8 mouse cellular contexts compared by ENCODE assay signal in genomic region chr9:57260940-57261339, GRCm38 (mm10). TPM values are rescaled to one million over a fixed set of nuclear protein-coding genes. Genes with fewer than 3 reads are reported as not detected.
DNase-seq lines count a peak whose midpoint lies in the region; ATAC-seq and TF ChIP-seq lines count a peak whose summit lies in the region.

No protein-coding gene starts in this region.

- ATAC-seq in limb, embryonic 14.5 days (ENCODE audit: low FRiP score, low read depth) = no peak

- TF ChIP-seq POLR2A in limb, embryonic 14.5 days (IDR thresholded peaks at IDR 0.05; ENCODE audit: borderline replicate concordance, extremely low read depth, insufficient read depth, insufficient read length) = no peak
- no peak for TF ChIP-seq POLR2A in small intestine, adult 2 months (IDR thresholded peaks at IDR 0.05; ENCODE audit: low read depth, low read length)

- peaks cover 49% of the 10 kb centered on the region for H3K4me1 ChIP-seq in erythroblast, embryonic 14.5 days (ENCODE audit: control insufficient read depth)
- H3K4me1 ChIP-seq in limb, embryonic 14.5 days (ENCODE audit: control insufficient read depth, insufficient read depth, low read length) = peaks cover 13% of the 10 kb centered on the region
- peaks cover 11% of the 10 kb centered on the region for H3K4me1 ChIP-seq in small intestine, adult 2 months (ENCODE audit: control insufficient read depth, insufficient read depth, insufficient read length, low read length)

- peaks cover 8% of the 10 kb centered on the region for H3K27me3 ChIP-seq in erythroblast, embryonic 14.5 days (ENCODE audit: control insufficient read depth)
- no peaks in the 10 kb centered on the region for H3K27me3 ChIP-seq in limb, embryonic 14.5 days (ENCODE audit: control insufficient read depth, insufficient read depth, low read length)
- H3K27me3 ChIP-seq in small intestine, adult 2 months (ENCODE audit: control insufficient read depth, insufficient read depth, low read length) = no peaks in the 10 kb centered on the region

- peak overlapping the region; percentile 85 for H3K4me2 ChIP-seq in limb, embryonic 14.5 days (replicated peaks; ENCODE audit: low read depth, low read length, severe bottlenecking)

- peak overlapping the region; percentile 83 for H3K9ac ChIP-seq in limb, embryonic 14.5 days (ENCODE audit: low read depth, low read length, severe bottlenecking)

- H3K36me3 ChIP-seq in erythroblast, embryonic 14.5 days (ENCODE audit: control insufficient read depth) = peaks cover 43% of the 10 kb centered on the region
- H3K36me3 ChIP-seq in limb, embryonic 14.5 days (ENCODE audit: control insufficient read depth, insufficient read depth, low read length) = peaks cover 29% of the 10 kb centered on the region
- peaks cover 26% of the 10 kb centered on the region for H3K36me3 ChIP-seq in small intestine, adult 2 months (ENCODE audit: control insufficient read depth, insufficient read depth, low read length)

- WGBS in limb, embryonic 14.5 days = 15% methylated on average over 12 of the region's 12 CpGs
- WGBS in small intestine, adult 2 months = 8% methylated on average over 12 of the region's 12 CpGs

- H3K4me3 ChIP-seq in gastrocnemius, adult 2 months = peak overlapping the region; percentile 95
- peak overlapping the region; percentile 90 for H3K4me3 ChIP-seq in erythroblast, embryonic 14.5 days (replicated peaks)
- peak overlapping the region; percentile 58 for H3K4me3 ChIP-seq in limb, embryonic 14.5 days (replicated peaks; ENCODE audit: low read length)
- peak overlapping the region; percentile 98 for H3K4me3 ChIP-seq in small intestine, adult 2 months (ENCODE audit: low read depth, low read length)

- peak overlapping the region; percentile 88 for H3K27ac ChIP-seq in gastrocnemius, adult 2 months
- H3K27ac ChIP-seq in limb, embryonic 14.5 days (replicated peaks; ENCODE audit: low read depth, low read length) = no peak overlapping the region
- H3K27ac ChIP-seq in small intestine, adult 2 months (ENCODE audit: insufficient read depth, low read depth, low read length) = peak overlapping the region; percentile 42

- no peak for TF ChIP-seq CTCF in gastrocnemius, adult 2 months (IDR thresholded peaks at IDR 0.05)
- no peak for TF ChIP-seq CTCF in small intestine, adult 2 months (IDR thresholded peaks at IDR 0.05; ENCODE audit: extremely low read depth, insufficient read length, insufficient replicate concordance, low read depth, low read length)

- DNase-seq in gastrocnemius, adult 2 months = no peak
- no peak for DNase-seq in gastrocnemius, adult 8-10 months (ENCODE audit: low spot score in 2 of 2)
- peak; percentile 51 for DNase-seq in 416B (ENCODE audit: low read depth)
- no peak for DNase-seq in limb, embryonic 14.5 days (ENCODE audit: low spot score)
- no peak for DNase-seq in yolk sac, embryonic 10.5 days (ENCODE audit: low spot score)
- DNase-seq in left cerebral cortex, adult 18-20 months (ENCODE audit: low spot score in 2 of 2) = no peak

- intact Hi-C loops in gastrocnemius, adult 2 months (cut with DNase I) = loop anchor here (1.0 kb wide), 1 partner anchor 172 kb away; no protein-coding TSS in a partner anchor

- H3K9me3 ChIP-seq in erythroblast, embryonic 14.5 days (ENCODE audit: control insufficient read depth, low read length) = no peaks in the 10 kb centered on the region
- no peaks in the 10 kb centered on the region for H3K9me3 ChIP-seq in limb, embryonic 14.5 days (ENCODE audit: control insufficient read depth, low read length)

RNA-seq across cellular contexts. Expression of gene 1700017B05Rik, which starts 1.5 kb away (rescaled TPM):
- total RNA-seq in gastrocnemius, adult 2 months (2021) = 1 to 10 TPM; 3.8 to 5.3 TPM
- total RNA-seq in gastrocnemius, adult 8-10 months (2022) = 1 to 10 TPM; 1.8 to 3.3 (median 2.5) TPM
- 15.8 and 16.8 TPM in 2 replicates for polyA plus RNA-seq in erythroblast, embryonic 14.5 days (2012)
- 11.1 and 12.5 TPM in 2 replicates for polyA plus RNA-seq in limb, embryonic 14.5 days (2012; rRNA removed)
- polyA plus RNA-seq in limb, embryonic 14.5 days (2014; fragmentation: Nextera tagmentation; extraction: Ambion mirVana) = 18.0 and 18.8 TPM in 2 replicates
- polyA plus RNA-seq in small intestine, adult 2 months (2012; rRNA removed) = 14.1 and 28.7 TPM in 2 replicates
- 10 to 100 TPM; 14.1 to 18.9 TPM for total RNA-seq in left cerebral cortex, adult 18-20 months (2021)

RNA-seq across cellular contexts. Expression of gene Trcg1, which starts 24.6 kb away (rescaled TPM):
- not detected for total RNA-seq in gastrocnemius, adult 2 months (2021)
- total RNA-seq in gastrocnemius, adult 8-10 months (2022) = not detected
- polyA plus RNA-seq in erythroblast, embryonic 14.5 days (2012) = not detected in 2 replicates
- polyA plus RNA-seq in limb, embryonic 14.5 days (2012; rRNA removed) = not detected in 2 replicates
- not detected in 2 replicates for polyA plus RNA-seq in limb, embryonic 14.5 days (2014; fragmentation: Nextera tagmentation; extraction: Ambion mirVana)
- not detected in 2 replicates for polyA plus RNA-seq in small intestine, adult 2 months (2012; rRNA removed)
- total RNA-seq in left cerebral cortex, adult 18-20 months (2021) = not detected
